Mouse (Mus musculus): ENCODE measurements around the gene Olfr545. TPM values are rescaled to one million over a fixed set of nuclear protein-coding genes. Genes with fewer than 3 reads are reported as not detected.

Gene Olfr545
- total RNA-seq, 2 experiments from 2014 or later, result not detected

GRCm38 (mm10) chr7:102479368-102480078 lies 19.9 kb downstream of the Olfr545 start:
- no peak for ATAC-seq (replicated peaks; ENCODE audit: poor library complexity, severe bottlenecking)

GRCm38 (mm10) chr7:102478926-102479325 lies 20.4 kb downstream of the Olfr545 start:
- no peak for ATAC-seq (replicated peaks; ENCODE audit: poor library complexity, severe bottlenecking)

GRCm38 (mm10) chr7:102478425-102478824 lies 20.9 kb downstream of the Olfr545 start:
- no peak for ATAC-seq (replicated peaks; ENCODE audit: poor library complexity, severe bottlenecking)

GRCm38 (mm10) chr7:102477377-102477776 lies 22.0 kb downstream of the Olfr545 start:
- no peak for ATAC-seq (replicated peaks; ENCODE audit: poor library complexity, severe bottlenecking)

- ATAC-seq (replicated peaks; ENCODE audit: poor library complexity, severe bottlenecking), result no peak
These were observed 22.8 kb downstream of the Olfr545 start for GRCm38 (mm10) chr7:102476601-102477000.

- ATAC-seq (replicated peaks; ENCODE audit: poor library complexity, severe bottlenecking), result no peak
These were observed 26.7 kb downstream of the Olfr545 start for GRCm38 (mm10) chr7:102472675-102473074.

GRCm38 (mm10) chr7:102467566-102467965 lies 31.8 kb downstream of the Olfr545 start:
- no peak for ATAC-seq (replicated peaks; ENCODE audit: poor library complexity, severe bottlenecking)

- no peak for ATAC-seq (replicated peaks; ENCODE audit: poor library complexity, severe bottlenecking)
These were observed 40.6 kb downstream of the Olfr545 start for GRCm38 (mm10) chr7:102458618-102459380.

- ATAC-seq (replicated peaks; ENCODE audit: poor library complexity, severe bottlenecking), result no peak
These were observed 52.9 kb downstream of the Olfr545 start for GRCm38 (mm10) chr7:102446438-102446837.

- ATAC-seq (replicated peaks; ENCODE audit: poor library complexity, severe bottlenecking), result no peak
These were observed 55.1 kb downstream of the Olfr545 start for GRCm38 (mm10) chr7:102444301-102444700.

GRCm38 (mm10) chr7:102442432-102442831 lies 56.9 kb downstream of the Olfr545 start:
- no peak for ATAC-seq (replicated peaks; ENCODE audit: poor library complexity, severe bottlenecking)

- ATAC-seq (replicated peaks; ENCODE audit: poor library complexity, severe bottlenecking), result peak; percentile 99
These were observed 57.5 kb downstream of the Olfr545 start, which contains the start of gene Rrm1 for GRCm38 (mm10) chr7:102441657-102442391. TSS of gene Rrm1 (plus strand) at chr7:102441695.

Other genes starting within 250 kb of the Olfr545 start
- gene Rhog, start 243.5 kb downstream of the Olfr545 start, total RNA-seq (2014; fragmentation: Nextera tagmentation), result 277 and 290 TPM in 2 replicates
- 52.9 and 57.3 TPM in 2 replicates for gene Rhog, start 243.5 kb downstream of the Olfr545 start, total RNA-seq (2017)
- gene Stim1, start 231.8 kb downstream of the Olfr545 start, total RNA-seq (2014; fragmentation: Nextera tagmentation), result 30.5 and 48.2 TPM in 2 replicates
- gene Stim1, start 231.8 kb downstream of the Olfr545 start, total RNA-seq (2017), result 22.9 and 28.3 TPM in 2 replicates
- 171 and 252 TPM in 2 replicates for gene Rrm1, start 57.9 kb downstream of the Olfr545 start, total RNA-seq (2014; fragmentation: Nextera tagmentation)
- gene Rrm1, start 57.9 kb downstream of the Olfr545 start, total RNA-seq (2017), result 642 and 757 TPM in 2 replicates
- gene Olfr543, start 17.9 kb downstream of the Olfr545 start, total RNA-seq (2014; fragmentation: Nextera tagmentation), result not detected in 2 replicates
- not detected in 2 replicates for gene Olfr543, start 17.9 kb downstream of the Olfr545 start, total RNA-seq (2017)
- not detected in 2 replicates for gene Olfr544, start 11.3 kb downstream of the Olfr545 start, total RNA-seq (2014; fragmentation: Nextera tagmentation)
- not detected in 2 replicates for gene Olfr544, start 11.3 kb downstream of the Olfr545 start, total RNA-seq (2017)
- not detected in 2 replicates for gene Olfr547, start 35.2 kb upstream of the Olfr545 start, total RNA-seq (2014; fragmentation: Nextera tagmentation)
- not detected in 2 replicates for gene Olfr547, start 35.2 kb upstream of the Olfr545 start, total RNA-seq (2017)
- gene Olfr548-ps1, start 41.3 kb upstream of the Olfr545 start, total RNA-seq (2014; fragmentation: Nextera tagmentation), result not detected in 2 replicates
- gene Olfr548-ps1, start 41.3 kb upstream of the Olfr545 start, total RNA-seq (2017), result not detected in 2 replicates
- gene Olfr549, start 50.3 kb upstream of the Olfr545 start, total RNA-seq (2014; fragmentation: Nextera tagmentation), result not detected in 2 replicates
- gene Olfr549, start 50.3 kb upstream of the Olfr545 start, total RNA-seq (2017), result not detected in 2 replicates
- gene Trim21, start 65.9 kb upstream of the Olfr545 start, total RNA-seq (2014; fragmentation: Nextera tagmentation), result 14.9 and 15.9 TPM in 2 replicates
- gene Trim21, start 65.9 kb upstream of the Olfr545 start, total RNA-seq (2017), result 31.5 and 33.5 TPM in 2 replicates
- gene Olfr550, start 71.9 kb upstream of the Olfr545 start, total RNA-seq (2014; fragmentation: Nextera tagmentation), result not detected in 2 replicates
- not detected in 2 replicates for gene Olfr550, start 71.9 kb upstream of the Olfr545 start, total RNA-seq (2017)
- not detected in 2 replicates for gene Olfr551, start 92.3 kb upstream of the Olfr545 start, total RNA-seq (2014; fragmentation: Nextera tagmentation)
- not detected in 2 replicates for gene Olfr551, start 92.3 kb upstream of the Olfr545 start, total RNA-seq (2017)
- not detected in 2 replicates for gene Olfr552, start 98.2 kb upstream of the Olfr545 start, total RNA-seq (2014; fragmentation: Nextera tagmentation)
- gene Olfr552, start 98.2 kb upstream of the Olfr545 start, total RNA-seq (2017), result 0.09 TPM in 1 of 2 replicates, not detected in the other
- gene Olfr553, start 118.6 kb upstream of the Olfr545 start, total RNA-seq (2014; fragmentation: Nextera tagmentation), result not detected in 2 replicates
- gene Olfr553, start 118.6 kb upstream of the Olfr545 start, total RNA-seq (2017), result not detected in 2 replicates
- not detected in 2 replicates for gene Olfr554, start 138.9 kb upstream of the Olfr545 start, total RNA-seq (2014; fragmentation: Nextera tagmentation)
- not detected in 2 replicates for gene Olfr554, start 138.9 kb upstream of the Olfr545 start, total RNA-seq (2017)
- gene Olfr555, start 159.2 kb upstream of the Olfr545 start, total RNA-seq (2014; fragmentation: Nextera tagmentation), result not detected in 2 replicates
- gene Olfr555, start 159.2 kb upstream of the Olfr545 start, total RNA-seq (2017), result not detected in 2 replicates
- gene Olfr556, start 165.3 kb upstream of the Olfr545 start, total RNA-seq (2014; fragmentation: Nextera tagmentation), result not detected in 2 replicates
- not detected in 2 replicates for gene Olfr556, start 165.3 kb upstream of the Olfr545 start, total RNA-seq (2017)
- 4.8 and 13.0 TPM in 2 replicates for gene Trim68, start 187.8 kb upstream of the Olfr545 start, total RNA-seq (2014; fragmentation: Nextera tagmentation)
- gene Trim68, start 187.8 kb upstream of the Olfr545 start, total RNA-seq (2017), result 5.7 and 6.1 TPM in 2 replicates
- gene Olfr557, start 196.3 kb upstream of the Olfr545 start, total RNA-seq (2014; fragmentation: Nextera tagmentation), result not detected in 2 replicates
- not detected in 2 replicates for gene Olfr557, start 196.3 kb upstream of the Olfr545 start, total RNA-seq (2017)
- not detected in 2 replicates for gene Olfr558, start 202.6 kb upstream of the Olfr545 start, total RNA-seq (2014; fragmentation: Nextera tagmentation)
- gene Olfr558, start 202.6 kb upstream of the Olfr545 start, total RNA-seq (2017), result not detected in 2 replicates
- gene Olfr33, start 219.5 kb upstream of the Olfr545 start, total RNA-seq (2014; fragmentation: Nextera tagmentation), result not detected in 2 replicates
- not detected in 2 replicates for gene Olfr33, start 219.5 kb upstream of the Olfr545 start, total RNA-seq (2017)
- not detected in 2 replicates for gene Olfr559, start 227.9 kb upstream of the Olfr545 start, total RNA-seq (2014; fragmentation: Nextera tagmentation)
- not detected in 2 replicates for gene Olfr559, start 227.9 kb upstream of the Olfr545 start, total RNA-seq (2017)